In the genomic region with DNA sequence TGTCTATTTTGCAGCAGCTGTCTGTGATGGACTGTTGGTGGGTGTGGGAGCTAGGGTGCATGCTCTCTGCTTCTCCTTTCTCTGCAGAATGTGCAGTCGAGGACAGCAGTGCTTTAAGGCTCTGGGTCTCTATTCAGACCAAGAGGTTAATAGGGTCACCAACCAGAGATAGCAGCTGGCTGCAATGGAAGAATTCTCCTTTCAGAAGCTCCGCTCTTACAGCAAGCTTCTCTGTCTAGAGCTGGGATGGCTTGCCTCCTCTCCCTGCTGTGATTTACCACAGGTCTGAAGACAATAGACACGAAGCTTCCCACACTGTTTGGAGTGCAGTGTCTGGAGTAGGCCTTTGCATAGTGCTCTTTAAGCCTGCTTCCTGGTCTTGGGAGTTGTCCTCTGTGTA, we compare ENCODE assay signal across 14 mouse cellular contexts.
"Had no signal": no experiment of that assay in that cellular context is flagged by ENCODE, and none has a peak within 500 bp of the region (broad histone marks: within the 10 kb centered on the region; RNA-seq: fewer than 3 reads in every experiment).

No protein-coding gene starts in this region.

- H3K27ac ChIP-seq: kidney, postnatal 0 days; limb, embryonic 13.5 days; liver, embryonic 14.5 days; neural tube, embryonic 13.5 days had no signal

- ATAC-seq: midbrain, embryonic 16.5 days had no signal

- H3K4me3 ChIP-seq: limb, embryonic 13.5 days; midbrain, embryonic 12.5 days; neural tube, embryonic 13.5 days had no signal

- H3K9ac ChIP-seq: limb, embryonic 13.5 days; liver, embryonic 14.5 days; midbrain, embryonic 12.5 days; neural tube, embryonic 13.5 days had no signal

- H3K27me3 ChIP-seq: limb, embryonic 13.5 days; midbrain, embryonic 12.5 days; neural tube, embryonic 13.5 days had no signal

- H3K9me3 ChIP-seq: limb, embryonic 13.5 days; midbrain, embryonic 12.5 days; neural tube, embryonic 13.5 days had no signal

- DNase-seq: kidney, adult 9 months; kidney, postnatal 36 days; left cerebral cortex, postnatal 4 days; lung, adult 2 months; lung, postnatal 10 days; lung, postnatal 4 days; thymus, adult 18-20 months; thymus, postnatal 14 days had no signal

- H3K36me3 ChIP-seq: neural tube, embryonic 13.5 days had no signal

- H3K4me2 ChIP-seq: limb, embryonic 13.5 days; midbrain, embryonic 12.5 days; neural tube, embryonic 13.5 days had no signal
